ENCODE assay signal across 15 mouse cellular contexts in the genomic region with DNA sequence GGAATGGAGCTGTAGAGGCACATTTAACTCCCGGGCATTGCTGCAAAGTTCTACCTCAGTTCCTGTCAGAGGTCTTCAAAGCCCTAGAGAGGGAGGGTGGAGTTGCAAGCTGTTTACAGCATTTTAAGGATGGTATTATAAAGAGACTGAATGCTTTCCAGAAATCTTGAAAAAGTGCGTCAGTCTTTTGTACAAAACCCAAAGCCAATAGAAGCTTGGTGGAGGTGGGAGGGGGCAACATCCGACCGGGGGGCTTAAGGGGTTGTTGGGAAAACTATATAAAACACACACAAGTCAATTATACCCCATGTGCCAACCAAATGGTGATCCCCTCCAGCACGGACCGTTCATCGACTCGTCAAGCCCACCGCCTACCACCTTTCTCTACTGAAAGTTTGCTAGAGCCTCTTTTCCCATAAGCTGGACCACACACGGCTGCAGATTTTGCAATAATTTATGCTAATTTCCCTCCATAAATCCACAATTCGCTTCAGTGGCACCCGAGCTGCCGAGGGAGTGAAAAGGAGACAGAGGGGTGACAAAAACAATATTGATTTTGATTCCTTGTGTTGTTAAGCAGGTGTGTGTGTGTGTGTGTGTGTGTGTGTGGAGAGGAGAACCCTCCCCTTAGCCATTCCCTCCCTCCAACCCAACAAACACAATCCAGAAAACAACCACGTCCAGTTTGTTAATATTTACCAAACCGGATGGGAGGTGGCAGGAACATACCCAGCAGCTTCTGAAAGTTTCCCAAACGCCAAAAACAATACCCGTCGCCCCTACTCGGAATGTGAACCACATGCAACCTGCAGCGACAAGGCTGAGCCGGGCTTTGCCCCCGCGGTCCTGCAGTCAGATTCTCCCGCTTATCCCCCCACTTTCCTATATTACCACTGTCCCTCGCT. TPM values are rescaled to one million over a fixed set of nuclear protein-coding genes. Genes with fewer than 3 reads are reported as not detected.
DNase-seq lines count a peak whose midpoint lies in the region; ATAC-seq and TF ChIP-seq lines count a peak whose summit lies in the region.
"Had no signal": no experiment of that assay in that cellular context is flagged by ENCODE, and none has a peak within 500 bp of the region (broad histone marks: within the 10 kb centered on the region; RNA-seq: fewer than 3 reads in every experiment).

No protein-coding gene starts in this region.

- peak overlapping the region; percentile 53 for H3K4me3 ChIP-seq in forebrain, embryonic 10.5 days
- no peak overlapping the region for H3K4me3 ChIP-seq in forebrain, embryonic 16.5 days (replicated peaks; ENCODE audit: low read length)
- H3K4me3 ChIP-seq in E14TG2a.4 (replicated peaks; ENCODE audit: low read length), result peak overlapping the region; percentile 45
- H3K4me3 ChIP-seq in hindbrain, embryonic 10.5 days, result peak overlapping the region; percentile 58
- H3K4me3 ChIP-seq in midbrain, embryonic 12.5 days, result peak overlapping the region; percentile 57
- H3K4me3 ChIP-seq: heart, adult 2 months; limb, embryonic 15.5 days had no signal

- ATAC-seq in forebrain, embryonic 16.5 days, result no peak
- ATAC-seq in midbrain, embryonic 12.5 days (ENCODE audit: low FRiP score, low read depth), result no peak
- ATAC-seq in erythroblast, adult 5-6 weeks (replicated peaks; ENCODE audit: low FRiP score, poor library complexity, severe bottlenecking), result no peak

- H3K4me2 ChIP-seq in forebrain, embryonic 16.5 days (ENCODE audit: low read length), result no peak overlapping the region
- peak overlapping the region; percentile 71 for H3K4me2 ChIP-seq in midbrain, embryonic 12.5 days (replicated peaks)
- H3K4me2 ChIP-seq: limb, embryonic 15.5 days had no signal

- H3K9ac ChIP-seq in forebrain, embryonic 16.5 days (replicated peaks; ENCODE audit: low read depth, low read length), result no peak overlapping the region
- peak overlapping the region; percentile 43 for H3K9ac ChIP-seq in midbrain, embryonic 12.5 days (replicated peaks)
- H3K9ac ChIP-seq: limb, embryonic 15.5 days had no signal

- H3K4me1 ChIP-seq in forebrain, embryonic 10.5 days, result peaks cover 99% of the 10 kb centered on the region
- H3K4me1 ChIP-seq in forebrain, embryonic 16.5 days (replicated peaks; ENCODE audit: control insufficient read depth, insufficient read depth, low read length), result no peaks in the 10 kb centered on the region; the same call in 1 of the 2 replicates
- peaks cover 93% of the 10 kb centered on the region for H3K4me1 ChIP-seq in E14TG2a.4 (replicated peaks; ENCODE audit: low read depth, low read length)
- H3K4me1 ChIP-seq in hindbrain, embryonic 10.5 days (replicated peaks), result peaks cover 98% of the 10 kb centered on the region
- peaks cover 86% of the 10 kb centered on the region for H3K4me1 ChIP-seq in midbrain, embryonic 12.5 days

- H3K27ac ChIP-seq in forebrain, embryonic 10.5 days, result peak overlapping the region; percentile 76
- no peak overlapping the region for H3K27ac ChIP-seq in forebrain, embryonic 16.5 days (ENCODE audit: low read length)
- H3K27ac ChIP-seq in hindbrain, embryonic 10.5 days, result peak overlapping the region; percentile 82
- peak overlapping the region; percentile 76 for H3K27ac ChIP-seq in midbrain, embryonic 12.5 days (replicated peaks)
- H3K27ac ChIP-seq: heart, adult 2 months; limb, embryonic 15.5 days had no signal

- H3K9me3 ChIP-seq in forebrain, embryonic 10.5 days, result no peaks in the 10 kb centered on the region
- no peaks in the 10 kb centered on the region for H3K9me3 ChIP-seq in forebrain, embryonic 16.5 days (ENCODE audit: control insufficient read depth, low read length)
- H3K9me3 ChIP-seq in E14TG2a.4 (ENCODE audit: low read length), result no peaks in the 10 kb centered on the region
- H3K9me3 ChIP-seq in hindbrain, embryonic 10.5 days, result no peaks in the 10 kb centered on the region
- H3K9me3 ChIP-seq in midbrain, embryonic 12.5 days, result no peaks in the 10 kb centered on the region
- H3K9me3 ChIP-seq: G1E; limb, embryonic 15.5 days had no signal

- WGBS in forebrain, embryonic 10.5 days, result under 1% methylated on average over 25 of the region's 25 CpGs
- WGBS in forebrain, embryonic 16.5 days, result under 1% methylated on average over 25 of the region's 25 CpGs
- WGBS in hindbrain, embryonic 10.5 days, result under 1% methylated on average over 25 of the region's 25 CpGs
- under 1% methylated on average over 25 of the region's 25 CpGs for WGBS in midbrain, embryonic 12.5 days

- peaks cover 100% of the 10 kb centered on the region for H3K27me3 ChIP-seq in forebrain, embryonic 10.5 days (ENCODE audit: poor library complexity, severe bottlenecking)
- peaks cover 78% of the 10 kb centered on the region for H3K27me3 ChIP-seq in forebrain, embryonic 16.5 days (replicated peaks; ENCODE audit: control insufficient read depth, insufficient read depth, low read length)
- H3K27me3 ChIP-seq in E14TG2a.4 (ENCODE audit: insufficient read depth, low read length), result peaks cover 99% of the 10 kb centered on the region
- H3K27me3 ChIP-seq in hindbrain, embryonic 10.5 days (ENCODE audit: insufficient read depth, poor library complexity, severe bottlenecking), result peaks cover 99% of the 10 kb centered on the region
- peaks cover 89% of the 10 kb centered on the region for H3K27me3 ChIP-seq in midbrain, embryonic 12.5 days

- H3K36me3 ChIP-seq in forebrain, embryonic 10.5 days (replicated peaks), result no peaks in the 10 kb centered on the region
- H3K36me3 ChIP-seq in forebrain, embryonic 16.5 days (ENCODE audit: control insufficient read depth, insufficient read depth), result no peaks in the 10 kb centered on the region
- no peaks in the 10 kb centered on the region for H3K36me3 ChIP-seq in E14TG2a.4 (ENCODE audit: insufficient read depth, low read length)
- H3K36me3 ChIP-seq in hindbrain, embryonic 10.5 days, result no peaks in the 10 kb centered on the region
- no peaks in the 10 kb centered on the region for H3K36me3 ChIP-seq in midbrain, embryonic 12.5 days
- H3K36me3 ChIP-seq: G1E; limb, embryonic 15.5 days had no signal

- peak; percentile 40 for DNase-seq in forebrain, embryonic 10.5 days (ENCODE audit: extremely low spot score, low spot score)
- DNase-seq in hindbrain, embryonic 10.5 days (ENCODE audit: low spot score), result peak; percentile 10
- no peak for DNase-seq in right cerebral cortex, postnatal 36 days (ENCODE audit: low spot score in 2 of 2)
- no peak for DNase-seq in layer of hippocampus, postnatal 36 days
- DNase-seq: heart, adult 2 months; layer of hippocampus, adult 9-11 months; right cerebral cortex, postnatal 4 days had no signal

- TF ChIP-seq CTCF in E14TG2a.4 (conservative IDR thresholded peaks at IDR 0.05; ENCODE audit: low read length), result no peak

RNA-seq across cellular contexts. Expression of gene Foxb1, which starts 3.2 kb away (rescaled TPM):
- 2.4 and 3.4 TPM in 2 replicates for polyA plus RNA-seq in forebrain, embryonic 10.5 days (2016; fragmentation: Nextera tagmentation; extraction: Ambion mirVana)
- 0.21 and 0.86 TPM in 2 replicates for polyA plus RNA-seq in forebrain, embryonic 16.5 days (2015; fragmentation: Nextera tagmentation; extraction: Ambion mirVana)
- 5.7 and 6.8 TPM in 2 replicates for polyA plus RNA-seq in hindbrain, embryonic 10.5 days (2016; fragmentation: Nextera tagmentation; extraction: Ambion mirVana)
- polyA plus RNA-seq in midbrain, embryonic 12.5 days (2016; fragmentation: Nextera tagmentation; extraction: Ambion mirVana), result 7.3 and 8.0 TPM in 2 replicates
- total RNA-seq in erythroblast, adult 5-6 weeks (2015; ENCODE audit: low replicate concordance), result not detected in 2 replicates
- total RNA-seq in erythroblast, adult 5-6 weeks (2017; ENCODE audit: low replicate concordance), result not detected in 2 replicates
- not detected for total RNA-seq in layer of hippocampus, postnatal 36 days (2021)
- total RNA-seq: G1E; heart, adult 2 months had no signal
- polyA plus RNA-seq: G1E; heart, adult 2 months; limb, embryonic 15.5 days; lung, embryonic 16.5 days; stomach, embryonic 16.5 days had no signal

Comparison
In these comparisons a context has a peak if more than half of its experiments do, and no peak if none do; other contexts are left out.
1. DNase-seq: peak in forebrain, embryonic 10.5 days (single experiment) and hindbrain, embryonic 10.5 days (single experiment); none in right cerebral cortex, postnatal 36 days (0 of 2) and layer of hippocampus, postnatal 36 days (0 of 2).